Mouse (Mus musculus) E14TG2a.4 (cell line): ENCODE data around the gene Gmeb1.

ENCODE experiments used
- CTCF ChIP-seq: conservative IDR thresholded peaks from 2 replicates; pipeline ENCODE4 v1.5.1; 2014; ENCODE audit warnings: low read length
- NANOG ChIP-seq: IDR thresholded peaks from 2 replicates; pipeline ENCODE4 v1.6.1; 2014; ENCODE audit warnings: borderline replicate concordance, low read length, mixed read lengths
- POU5F1 ChIP-seq: IDR thresholded peaks from 2 replicates; pipeline ENCODE4 v1.6.1; 2014; ENCODE audit warnings: low read length, borderline replicate concordance

DNA sequence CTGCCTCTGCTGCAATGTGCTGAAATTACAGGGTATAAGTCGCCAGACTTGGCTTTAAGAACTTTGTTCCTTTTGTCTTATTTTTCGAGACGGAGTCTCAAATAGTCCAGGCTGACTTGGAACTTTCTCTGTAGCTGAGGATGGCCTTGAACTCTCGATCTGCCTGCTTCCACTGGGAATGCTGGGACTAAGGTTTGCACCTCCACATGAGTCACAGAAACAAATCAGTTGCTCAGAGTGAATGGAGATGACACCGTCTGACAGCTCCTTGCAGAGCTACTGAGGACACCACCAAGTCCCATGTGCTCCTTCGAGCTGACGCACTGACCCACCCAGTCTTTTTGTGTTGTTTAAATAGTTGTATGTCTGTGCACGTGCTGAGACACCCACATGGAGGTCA, 8.3 kb downstream of the Gmeb1 start:
- TF ChIP-seq CTCF = no peak
- TF ChIP-seq POU5F1 = no peak
- no peak for TF ChIP-seq NANOG
